Mouse (Mus musculus): Measurements from ENCODE around the gene Actb. TPM values are rescaled to one million over a fixed set of nuclear protein-coding genes. Genes with fewer than 3 reads are reported as not detected.

The Actb gene
- total RNA-seq (2023; ENCODE audit: inconsistent age) = 8,286 to 8,752 TPM (median 8,391 TPM) in 4 replicates

GRCm38 (mm10) chr5:142906532-142907047 is at the start of gene Actb:
Gene Actb, minus strand, starts transcription at chr5:142906754.

GRCm38 (mm10) chr5:142894918-142895613 is 11.5 kb downstream of the Actb start, which contains the start of gene Fbxl18:
Gene Fbxl18, minus strand, starts transcription at chr5:142895421.

Other genes starting within 250 kb of the Actb start
- 2.8 to 4.7 TPM (median 3.7 TPM) in 4 replicates for gene Slc29a4, start 214.2 kb downstream of the Actb start, total RNA-seq (2023; ENCODE audit: inconsistent age)
- 100 to 121 TPM (median 110 TPM) in 4 replicates for gene Tnrc18, start 89.1 kb downstream of the Actb start, total RNA-seq (2023; ENCODE audit: inconsistent age)
- 8.8 to 9.8 TPM (median 9.2 TPM) in 4 replicates for gene Fbxl18, start 11.3 kb downstream of the Actb start, total RNA-seq (2023; ENCODE audit: inconsistent age)
- gene Fscn1, start 53.6 kb upstream of the Actb start, total RNA-seq (2023; ENCODE audit: inconsistent age) = 1.4 to 1.7 TPM (median 1.7 TPM) in 4 replicates
- gene Rnf216, start 206.2 kb upstream of the Actb start, total RNA-seq (2023; ENCODE audit: inconsistent age) = 107 to 128 TPM (median 117 TPM) in 4 replicates
- 0.15 to 0.26 TPM (median 0.22 TPM) in 4 replicates for gene Olfr718-ps1, start 240.8 kb upstream of the Actb start, total RNA-seq (2023; ENCODE audit: inconsistent age)

Measured in B cell, adult (primary cell).